Mouse (Mus musculus) C2C12 (cell line): Measurements from ENCODE around the gene Rabif. TPM values are rescaled to one million over a fixed set of nuclear protein-coding genes. Genes with fewer than 3 reads are reported as not detected.
"Not testable (repeated sequence)": the region's sequence is repeated elsewhere in the genome, so short reads cannot be mapped to it uniquely, and the experiment has no call there.

Source experiments
- H3K27me3 ChIP-seq: one replicate; pipeline ENCODE4 v1.6.1; 2011; ENCODE audit not compliant: control insufficient read depth, insufficient read depth, insufficient read length
- H3K36me3 ChIP-seq: one replicate; pipeline ENCODE4 v1.6.1; 2011; ENCODE audit not compliant: control insufficient read depth, insufficient read depth
- H3K4me3 ChIP-seq: one replicate; pipeline ENCODE4 v1.5.1; 2011; ENCODE audit warnings: mild to moderate bottlenecking, control low read depth; ENCODE audit not compliant: poor library complexity, insufficient read depth, severe bottlenecking
- H3K79me2 ChIP-seq: one replicate; pipeline ENCODE4 v1.6.1; 2011; ENCODE audit not compliant: control insufficient read depth, insufficient read depth
- H3K79me3 ChIP-seq: one replicate; pipeline ENCODE4 v1.6.1; 2011; ENCODE audit warnings: low read depth, control low read depth
- H3ac ChIP-seq: one replicate; pipeline ENCODE3; 2011; ENCODE audit warnings: low read depth; ENCODE audit not compliant: control insufficient read depth, insufficient read length
- CEBPB ChIP-seq: IDR thresholded peaks from one replicate; pipeline ENCODE4 v1.6.1; 2011; ENCODE audit warnings: low read depth, mild to moderate bottlenecking, control low read depth, moderate library complexity
- CTCF ChIP-seq: IDR thresholded peaks from one replicate; pipeline ENCODE4 v1.5.1; 2011; ENCODE audit not compliant: control insufficient read depth, insufficient read depth, insufficient read length
- FOSL1 ChIP-seq: IDR thresholded peaks from one replicate; pipeline ENCODE4 v1.8.0; 2011; ENCODE audit warnings: mild to moderate bottlenecking, low read length; ENCODE audit not compliant: poor library complexity, insufficient read depth, severe bottlenecking
- MAX ChIP-seq: IDR thresholded peaks from one replicate; pipeline ENCODE4 v1.6.1; 2011; ENCODE audit warnings: mild to moderate bottlenecking, control low read depth
- MYOD1 ChIP-seq: IDR thresholded peaks from one replicate; pipeline ENCODE4 v1.6.1; 2011; ENCODE audit warnings: low read depth; ENCODE audit not compliant: control insufficient read depth, insufficient read length
- MYOG ChIP-seq: IDR thresholded peaks from one replicate; pipeline ENCODE4 v1.6.1; 2011; ENCODE audit not compliant: control insufficient read depth, insufficient read length; ENCODE audit errors: extremely low read depth
- USF1 ChIP-seq: IDR thresholded peaks from one replicate; pipeline ENCODE4 v1.6.1; 2011; ENCODE audit warnings: low read depth, mild to moderate bottlenecking, control low read depth, moderate library complexity
- polyA plus RNA-seq: library from polyadenylated mRNA; unstranded; fragments of >200 nt; fragmentation: generic; extraction: Trizol; gene quantifications from one replicate; pipeline ENCODE4 v1.2.1, GENCODE M21; 2012; ENCODE audit warnings: missing spikeins

The Rabif gene
- polyA plus RNA-seq, 1 experiment, result 15.6 TPM

GRCm38 (mm10) chr1:134513876-134514590, 19.6 kb downstream of the Rabif start:
- H3K36me3 ChIP-seq, result peaks cover 4% of the 10 kb centered on the region
- H3ac ChIP-seq, result no peak overlapping the region
- no peak for TF ChIP-seq MYOD1
- TF ChIP-seq CTCF, result no peak
- TF ChIP-seq MYOG, result no peak
- TF ChIP-seq CEBPB, result no peak
- TF ChIP-seq FOSL1, result no peak
- no peak for TF ChIP-seq USF1
- TF ChIP-seq MAX, result no peak
- H3K27me3 ChIP-seq, result no peaks in the 10 kb centered on the region
- no peaks in the 10 kb centered on the region for H3K79me2 ChIP-seq
- no peaks in the 10 kb centered on the region for H3K79me3 ChIP-seq
- no peak overlapping the region for H3K4me3 ChIP-seq

DNA sequence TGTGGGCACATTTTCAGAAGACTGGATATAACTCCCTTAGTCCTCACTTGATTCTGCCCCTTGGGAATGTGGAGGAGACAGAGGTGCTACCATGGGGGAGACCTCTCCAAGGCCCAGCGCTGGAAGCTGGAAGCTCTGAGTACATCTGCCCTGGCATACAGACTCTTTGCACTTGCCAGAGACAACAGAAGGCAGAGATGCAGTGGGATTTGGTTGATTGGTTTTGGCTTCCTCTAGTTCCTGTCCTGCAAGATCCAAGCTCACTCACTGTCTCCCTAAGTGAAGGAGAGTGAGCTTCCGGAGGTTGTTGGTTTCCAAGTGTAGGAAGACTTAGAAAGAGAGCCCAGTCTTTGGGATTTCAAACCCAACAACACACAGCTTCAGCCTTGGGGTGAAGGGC, 21.4 kb downstream of the Rabif start:
- H3K79me3 ChIP-seq, result no peaks in the 10 kb centered on the region
- no peak overlapping the region for H3K4me3 ChIP-seq
- no peaks in the 10 kb centered on the region for H3K27me3 ChIP-seq
- H3ac ChIP-seq, result no peak overlapping the region
- no peaks in the 10 kb centered on the region for H3K36me3 ChIP-seq
- no peaks in the 10 kb centered on the region for H3K79me2 ChIP-seq
- TF ChIP-seq MAX, result no peak
- no peak for TF ChIP-seq USF1
- TF ChIP-seq CEBPB, result no peak
- no peak for TF ChIP-seq FOSL1
- TF ChIP-seq MYOD1, result no peak
- no peak for TF ChIP-seq MYOG
- no peak for TF ChIP-seq CTCF

GRCm38 (mm10) chr1:134516491-134517198, 22.2 kb downstream of the Rabif start:
- H3K4me3 ChIP-seq, result no peak overlapping the region
- H3K79me3 ChIP-seq, result no peaks in the 10 kb centered on the region
- H3K36me3 ChIP-seq, result no peaks in the 10 kb centered on the region
- no peaks in the 10 kb centered on the region for H3K27me3 ChIP-seq
- TF ChIP-seq CEBPB (no peak), FOSL1 (no peak), CTCF (no peak), USF1 (no peak), MYOG (no peak), MYOD1 (no peak), MAX (no peak)
- H3K79me2 ChIP-seq, result no peaks in the 10 kb centered on the region
- H3ac ChIP-seq, result no peak overlapping the region

DNA sequence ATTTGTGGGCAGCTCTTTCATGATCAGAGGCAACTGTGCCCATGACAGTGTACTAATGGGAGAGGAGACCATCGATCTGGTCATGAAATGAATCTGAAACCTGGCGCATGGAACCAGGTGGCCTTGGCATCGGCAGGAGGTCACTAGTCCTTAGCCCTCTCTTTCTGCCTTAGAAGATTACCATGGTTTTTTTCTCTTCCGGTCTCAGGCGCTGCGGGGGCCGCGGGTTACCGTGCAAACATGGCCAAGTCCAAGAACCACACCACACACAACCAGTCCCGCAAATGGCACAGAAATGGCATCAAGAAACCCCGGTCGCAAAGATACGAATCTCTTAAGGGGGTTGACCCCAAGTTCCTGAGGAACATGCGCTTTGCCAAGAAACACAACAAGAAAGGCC, 23.4 kb downstream of the Rabif start:
- not testable (repeated sequence) for H3K79me2 ChIP-seq, H3K4me3 ChIP-seq, H3ac ChIP-seq, H3K27me3 ChIP-seq, H3K36me3 ChIP-seq, H3K79me3 ChIP-seq

- no peaks in the 10 kb centered on the region for H3K79me2 ChIP-seq
- H3ac ChIP-seq, result no peak overlapping the region
- no peaks in the 10 kb centered on the region for H3K79me3 ChIP-seq
- no peak overlapping the region for H3K4me3 ChIP-seq
- no peaks in the 10 kb centered on the region for H3K27me3 ChIP-seq
- TF ChIP-seq CTCF, result peak; percentile 59
- no peak for TF ChIP-seq MYOD1
- no peak for TF ChIP-seq FOSL1
- no peak for TF ChIP-seq MYOG
- no peak for TF ChIP-seq MAX
- H3K36me3 ChIP-seq, result no peaks in the 10 kb centered on the region
Observed at GRCm38 (mm10) chr1:134518677-134519076, 24.2 kb downstream of the Rabif start.

DNA sequence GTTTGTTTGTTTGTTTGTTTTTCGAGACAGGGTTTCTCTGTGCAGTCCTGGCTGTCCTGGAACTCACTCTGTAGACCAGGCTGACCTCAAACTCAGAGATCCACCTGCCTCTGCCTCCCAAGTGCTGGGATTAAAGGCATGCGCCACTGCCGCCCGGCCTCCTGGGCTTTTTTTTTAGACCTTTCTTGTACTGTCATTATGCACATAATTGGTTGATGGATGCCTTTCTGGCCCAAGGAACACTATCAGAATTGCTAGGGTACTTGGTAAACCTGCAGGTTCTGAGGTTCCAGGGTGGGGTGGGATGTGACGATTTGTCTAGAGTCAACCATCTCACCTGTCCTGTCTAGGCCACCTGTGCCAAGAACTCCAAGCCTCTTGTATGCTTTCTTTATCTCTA, 24.8 kb downstream of the Rabif start:
- H3K4me3 ChIP-seq, H3K79me3 ChIP-seq, H3K36me3 ChIP-seq, H3K27me3 ChIP-seq, H3K79me2 ChIP-seq, H3ac ChIP-seq: not testable (repeated sequence)
